Mouse (Mus musculus): ENCODE measurements around the gene Rab43. TPM values are rescaled to one million over a fixed set of nuclear protein-coding genes. Genes with fewer than 3 reads are reported as not detected.

Gene Rab43
- 27.5 and 77.6 TPM in 2 replicates for polyA plus RNA-seq (2012; ENCODE audit: insufficient read depth, low replicate concordance)

GRCm38 (mm10) chr6:87811675-87812338 lies at the start of gene Rab43:
Gene Rab43, minus strand, starts transcription at chr6:87812164.
- peaks cover 67% of the 10 kb centered on the region for H3K4me1 ChIP-seq
- TF ChIP-seq FLI1 (IDR thresholded peaks at IDR 0.05; ENCODE audit: low read length) (no peak), GATA1 (IDR thresholded peaks at IDR 0.05; ENCODE audit: borderline replicate concordance, low read length) (no peak)
- peak within 1 kb of the TSS; percentile 100 for H3K4me3 ChIP-seq (replicated peaks)
- H3K9me3 ChIP-seq = no peaks in the 10 kb centered on the region
- H3K36me3 ChIP-seq (replicated peaks; ENCODE audit: low read length) = peaks cover 63% of the 10 kb centered on the region
- H3K27me3 ChIP-seq (replicated peaks) = no peaks in the 10 kb centered on the region

GRCm38 (mm10) chr6:87857071-87857470 lies 45.1 kb upstream of the Rab43 start:
- TF ChIP-seq GATA1 (IDR thresholded peaks at IDR 0.05; ENCODE audit: borderline replicate concordance, low read length) (no peak), FLI1 (IDR thresholded peaks at IDR 0.05; ENCODE audit: low read length) (no peak)
- peak overlapping the region; percentile 82 for H3K4me3 ChIP-seq (replicated peaks)
- peaks cover 54% of the 10 kb centered on the region for H3K4me1 ChIP-seq
- no peaks in the 10 kb centered on the region for H3K27me3 ChIP-seq (replicated peaks)
- no peaks in the 10 kb centered on the region for H3K9me3 ChIP-seq
- no peaks in the 10 kb centered on the region for H3K36me3 ChIP-seq (replicated peaks; ENCODE audit: low read length)

GRCm38 (mm10) chr6:87853446-87853845 lies 41.5 kb upstream of the Rab43 start:
- Histone ChIP-seq H3K4me1 (peaks cover 66% of the 10 kb centered on the region), H3K27me3 (replicated peaks) (no peaks in the 10 kb centered on the region), H3K9me3 (no peaks in the 10 kb centered on the region), H3K36me3 (replicated peaks; ENCODE audit: low read length) (peaks cover 5% of the 10 kb centered on the region), H3K4me3 (replicated peaks) (peak overlapping the region; percentile 8)
- no peak for TF ChIP-seq FLI1 (IDR thresholded peaks at IDR 0.05; ENCODE audit: low read length)
- TF ChIP-seq GATA1 (IDR thresholded peaks at IDR 0.05; ENCODE audit: borderline replicate concordance, low read length) = no peak

- Histone ChIP-seq H3K4me1 (peaks cover 66% of the 10 kb centered on the region), H3K27me3 (replicated peaks) (no peaks in the 10 kb centered on the region), H3K9me3 (no peaks in the 10 kb centered on the region), H3K4me3 (replicated peaks) (no peak overlapping the region), H3K36me3 (replicated peaks; ENCODE audit: low read length) (peaks cover 21% of the 10 kb centered on the region)
- no peak for TF ChIP-seq GATA1 (IDR thresholded peaks at IDR 0.05; ENCODE audit: borderline replicate concordance, low read length)
- no peak for TF ChIP-seq FLI1 (IDR thresholded peaks at IDR 0.05; ENCODE audit: low read length)
Measured at GRCm38 (mm10) chr6:87851871-87852270, 39.9 kb upstream of the Rab43 start.

GRCm38 (mm10) chr6:87850900-87851614 lies 39.1 kb upstream of the Rab43 start, which contains the start of gene Cnbp:
Gene Cnbp, minus strand, starts transcription at chr6:87851106.
- no peaks in the 10 kb centered on the region for H3K9me3 ChIP-seq
- no peaks in the 10 kb centered on the region for H3K27me3 ChIP-seq (replicated peaks)
- TF ChIP-seq FLI1 (IDR thresholded peaks at IDR 0.05; ENCODE audit: low read length) = peak; percentile 40; the same call in 1 of the 2 replicates
- no peak for TF ChIP-seq GATA1 (IDR thresholded peaks at IDR 0.05; ENCODE audit: borderline replicate concordance, low read length)
- H3K36me3 ChIP-seq (replicated peaks; ENCODE audit: low read length) = peaks cover 29% of the 10 kb centered on the region
- peak within 1 kb of the TSS; percentile 99 for H3K4me3 ChIP-seq (replicated peaks)
- peaks cover 66% of the 10 kb centered on the region for H3K4me1 ChIP-seq

GRCm38 (mm10) chr6:87850155-87850899 lies 38.4 kb upstream of the Rab43 start:
- Histone ChIP-seq H3K4me3 (replicated peaks) (peak overlapping the region; percentile 99), H3K9me3 (no peaks in the 10 kb centered on the region), H3K4me1 (peaks cover 67% of the 10 kb centered on the region), H3K36me3 (replicated peaks; ENCODE audit: low read length) (peaks cover 36% of the 10 kb centered on the region), H3K27me3 (replicated peaks) (no peaks in the 10 kb centered on the region)
- TF ChIP-seq FLI1 (IDR thresholded peaks at IDR 0.05; ENCODE audit: low read length) (no peak), GATA1 (IDR thresholded peaks at IDR 0.05; ENCODE audit: borderline replicate concordance, low read length) (no peak)

- no peaks in the 10 kb centered on the region for H3K27me3 ChIP-seq (replicated peaks)
- H3K4me3 ChIP-seq (replicated peaks) = peak overlapping the region; percentile 99
- TF ChIP-seq FLI1 (IDR thresholded peaks at IDR 0.05; ENCODE audit: low read length) (no peak), GATA1 (IDR thresholded peaks at IDR 0.05; ENCODE audit: borderline replicate concordance, low read length) (no peak)
- peaks cover 42% of the 10 kb centered on the region for H3K36me3 ChIP-seq (replicated peaks; ENCODE audit: low read length)
- no peaks in the 10 kb centered on the region for H3K9me3 ChIP-seq
- H3K4me1 ChIP-seq = peaks cover 72% of the 10 kb centered on the region
Measured at GRCm38 (mm10) chr6:87849780-87850154, 37.8 kb upstream of the Rab43 start.

- Histone ChIP-seq H3K4me3 (replicated peaks) (peak overlapping the region; percentile 64), H3K27me3 (replicated peaks) (no peaks in the 10 kb centered on the region), H3K9me3 (no peaks in the 10 kb centered on the region), H3K36me3 (replicated peaks; ENCODE audit: low read length) (peaks cover 71% of the 10 kb centered on the region), H3K4me1 (peaks cover 46% of the 10 kb centered on the region)
- TF ChIP-seq GATA1 (IDR thresholded peaks at IDR 0.05; ENCODE audit: borderline replicate concordance, low read length) (no peak), FLI1 (IDR thresholded peaks at IDR 0.05; ENCODE audit: low read length) (no peak)
Measured at GRCm38 (mm10) chr6:87846813-87847212, 34.8 kb upstream of the Rab43 start.

GRCm38 (mm10) chr6:87845031-87845695 lies 33.2 kb upstream of the Rab43 start:
- H3K4me3 ChIP-seq (replicated peaks) = no peak overlapping the region
- no peaks in the 10 kb centered on the region for H3K9me3 ChIP-seq
- peaks cover 49% of the 10 kb centered on the region for H3K4me1 ChIP-seq
- no peaks in the 10 kb centered on the region for H3K27me3 ChIP-seq (replicated peaks)
- TF ChIP-seq GATA1 (IDR thresholded peaks at IDR 0.05; ENCODE audit: borderline replicate concordance, low read length) (no peak), FLI1 (IDR thresholded peaks at IDR 0.05; ENCODE audit: low read length) (no peak)
- H3K36me3 ChIP-seq (replicated peaks; ENCODE audit: low read length) = peaks cover 84% of the 10 kb centered on the region

All from megakaryocyte, embryonic 14.5 days (primary cell).